Mouse (Mus musculus) c-Kit-positive CD71-positive TER-119-positive erythroid progenitor cells, embryonic 14.5 days (primary cell): Measurements from ENCODE around the gene Pdzd2.

Experiments
- DNase-seq: peaks from one replicate; pipeline ENCODE4 v3.0.0-alpha.2; 2013; ENCODE audit warnings: low spot score

Gene Pdzd2

GRCm38 (mm10) chr15:12622701-12623100 is 117.0 kb downstream of the Pdzd2 start:
- DNase-seq = no peak

DNA sequence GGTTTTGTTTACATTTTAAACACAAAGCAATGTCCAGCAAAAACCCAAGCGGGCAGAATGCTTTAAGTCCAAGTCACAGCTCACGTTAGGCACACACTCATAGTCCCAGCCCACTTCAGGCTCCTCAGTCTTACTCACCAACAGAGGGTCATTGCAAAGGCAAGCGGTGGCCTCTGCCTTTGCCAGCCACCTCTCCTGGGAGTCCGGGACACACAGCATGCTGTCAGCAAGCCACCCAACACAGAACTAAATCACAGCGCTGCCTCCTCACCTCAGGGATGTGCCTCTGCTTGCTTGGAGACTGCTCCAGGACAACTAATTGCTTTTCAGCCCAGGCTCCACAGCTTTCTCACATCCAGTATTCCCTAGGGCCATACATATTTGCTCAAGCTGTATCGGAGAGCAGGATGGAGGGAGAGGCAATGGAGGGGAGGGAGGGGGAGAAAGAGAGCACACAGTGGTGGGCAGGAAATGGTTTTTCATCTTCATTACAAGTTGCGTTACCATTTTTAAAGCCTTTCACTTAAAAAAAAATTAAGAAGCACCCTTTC is 117.6 kb downstream of the Pdzd2 start:
- no peak for DNase-seq

GRCm38 (mm10) chr15:12619273-12619672 is 120.5 kb downstream of the Pdzd2 start:
- no peak for DNase-seq

GRCm38 (mm10) chr15:12617651-12618050 is 122.1 kb downstream of the Pdzd2 start:
- no peak for DNase-seq

DNA sequence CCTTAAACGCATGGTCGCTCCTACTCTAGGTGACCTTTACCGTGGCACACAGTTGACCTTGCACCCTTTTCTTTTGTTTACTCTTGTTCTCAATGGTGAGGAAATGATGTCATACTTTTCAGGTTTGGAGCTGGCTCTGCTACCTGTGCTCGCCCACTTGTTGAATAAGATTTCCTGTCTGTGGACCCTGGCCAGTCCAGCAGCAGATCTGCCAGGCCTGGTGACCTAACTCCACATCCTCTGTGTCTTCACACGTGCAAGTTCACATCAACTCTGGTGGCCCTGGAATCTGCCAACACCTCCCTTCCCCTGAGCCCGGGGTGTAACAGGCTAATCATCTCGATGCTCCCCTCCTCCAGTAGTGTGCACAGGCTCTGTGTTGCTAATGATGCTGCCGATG is 122.5 kb downstream of the Pdzd2 start:
- DNase-seq = no peak

- DNase-seq = no peak
Measured at GRCm38 (mm10) chr15:12614944-12615878, 124.5 kb downstream of the Pdzd2 start.

- no peak for DNase-seq
Measured at GRCm38 (mm10) chr15:12614011-12614410, 125.7 kb downstream of the Pdzd2 start.

DNA sequence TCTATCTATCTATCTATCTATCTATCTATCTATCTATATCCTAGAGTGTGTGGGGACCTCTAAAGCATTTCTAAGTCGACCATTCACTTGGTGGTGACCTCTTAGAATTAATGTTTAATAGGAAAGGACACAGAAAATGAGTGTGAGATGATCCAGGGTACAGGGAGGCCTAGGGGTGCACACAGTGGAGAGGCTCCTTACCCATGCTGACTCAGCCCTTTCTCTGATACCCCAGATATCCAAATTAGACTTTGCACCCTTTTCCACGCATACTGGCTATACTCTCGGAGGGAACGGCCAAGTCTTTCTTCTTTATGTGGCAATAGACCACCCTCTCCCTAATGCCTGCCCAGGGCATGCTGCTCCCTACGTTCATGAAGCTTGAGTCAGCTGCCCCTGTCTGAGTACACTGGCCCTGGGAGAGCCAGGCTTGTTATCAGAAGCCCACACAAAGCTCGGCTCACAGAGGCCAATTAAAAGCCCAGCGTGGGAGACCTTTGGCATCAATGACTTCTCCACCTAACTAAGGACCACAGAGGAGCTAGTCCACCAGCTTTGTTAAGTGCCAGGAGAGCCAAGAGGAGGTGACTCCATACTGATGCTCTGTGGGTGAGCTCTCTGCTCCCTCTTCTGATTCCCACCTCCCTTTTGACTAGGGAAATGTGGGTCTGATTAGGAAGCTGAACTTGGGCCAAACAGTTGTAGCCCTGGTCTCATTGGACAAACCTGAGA is 126.6 kb downstream of the Pdzd2 start:
- no peak for DNase-seq

- DNase-seq = no peak
Measured at GRCm38 (mm10) chr15:12608090-12608489, 131.6 kb downstream of the Pdzd2 start.

DNA sequence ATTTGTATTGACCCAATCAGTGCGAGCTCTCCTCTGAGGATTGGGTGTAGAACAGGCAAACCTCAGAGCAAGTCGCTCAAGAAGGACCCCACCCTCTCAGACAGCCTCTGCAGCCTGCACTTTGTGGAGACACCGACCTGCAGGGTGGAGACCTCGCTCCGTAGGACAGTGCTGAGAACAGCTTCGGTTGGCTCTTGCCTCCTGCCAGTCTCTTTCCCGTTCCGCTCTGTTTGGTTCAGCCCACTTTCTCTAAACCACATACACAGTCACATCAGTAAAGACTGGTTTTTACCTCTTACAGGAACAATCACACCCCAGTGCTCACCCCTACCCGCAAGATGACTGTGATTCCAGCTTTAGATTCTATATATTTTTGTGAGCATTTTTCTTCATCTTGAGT is 133.4 kb downstream of the Pdzd2 start:
- no peak for DNase-seq

DNA sequence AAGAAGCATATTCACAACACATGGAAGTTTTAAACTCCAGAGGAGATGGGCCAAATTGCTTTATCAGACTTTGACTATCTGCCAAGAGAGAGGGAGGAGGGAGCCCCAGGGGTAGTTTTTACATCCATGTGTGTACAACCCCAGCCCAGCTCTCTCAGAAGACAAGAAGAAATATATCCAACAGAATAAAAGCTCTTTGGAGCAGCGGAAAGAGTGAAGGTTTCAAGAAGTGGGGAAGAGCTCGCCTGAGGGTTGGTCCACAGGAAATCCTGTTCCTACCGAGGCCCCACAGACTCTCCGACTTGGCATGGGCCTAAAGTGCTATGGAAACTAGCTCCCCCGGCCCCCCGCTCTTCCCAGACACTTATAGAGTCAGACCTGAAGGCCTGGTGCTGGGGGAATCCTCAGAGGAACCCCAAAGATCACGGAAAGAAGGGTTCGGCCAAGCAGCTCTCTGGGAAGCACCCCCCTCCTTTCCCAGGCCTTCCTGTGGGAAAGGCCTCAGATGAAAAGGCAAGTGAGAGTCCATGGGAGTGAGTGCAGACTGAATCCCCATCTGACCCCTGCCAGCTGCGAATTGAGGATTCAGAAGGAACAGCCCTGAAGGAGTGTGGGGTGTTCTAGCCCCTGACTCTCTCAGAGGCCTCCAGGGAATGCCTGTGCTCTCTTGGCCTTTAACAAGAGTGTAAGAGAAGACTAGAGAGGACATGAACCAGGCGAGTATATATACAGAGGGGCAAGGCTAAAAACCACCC is 134.3 kb downstream of the Pdzd2 start:
- DNase-seq = no peak

- no peak for DNase-seq
Measured at GRCm38 (mm10) chr15:12603674-12604073, 136.1 kb downstream of the Pdzd2 start.

DNA sequence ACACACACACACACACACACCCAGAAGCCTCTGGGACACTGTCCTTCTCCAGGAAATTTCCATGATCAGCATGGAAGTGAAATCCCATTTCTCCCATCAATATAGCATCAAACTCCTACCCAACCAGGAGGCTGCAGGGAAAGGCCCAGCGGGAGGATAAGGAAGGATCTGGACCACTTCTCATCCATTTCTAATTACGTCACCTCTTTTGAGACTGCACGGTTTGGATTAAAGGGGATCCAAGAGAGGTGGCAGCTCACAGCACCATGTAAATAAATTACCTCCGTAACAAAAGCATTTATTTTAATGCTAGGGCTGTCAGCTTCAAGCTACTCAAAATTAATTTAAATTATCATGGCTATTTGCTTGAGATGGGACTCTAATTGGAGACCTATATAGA is 146.6 kb downstream of the Pdzd2 start:
- no peak for DNase-seq

DNA sequence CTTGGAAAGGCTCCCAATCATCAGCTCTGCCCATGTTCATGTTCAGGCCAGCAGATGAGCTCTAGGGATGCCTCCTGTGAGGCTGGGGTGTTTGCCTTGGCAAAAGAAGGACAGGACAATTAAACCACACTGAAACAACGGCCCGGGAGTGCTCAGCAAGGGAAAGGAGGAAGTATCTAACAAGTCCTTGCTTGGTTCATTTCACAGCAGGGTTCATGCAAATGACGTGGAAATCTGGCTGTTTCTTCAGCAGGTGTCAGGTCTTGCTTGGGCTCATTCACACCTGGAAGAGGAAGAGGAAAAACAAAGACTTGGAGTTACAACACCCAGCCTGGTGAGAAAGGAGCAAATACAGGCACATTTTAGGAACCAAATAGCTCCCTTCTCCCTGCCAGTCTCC is 147.1 kb downstream of the Pdzd2 start:
- DNase-seq = no peak

DNA sequence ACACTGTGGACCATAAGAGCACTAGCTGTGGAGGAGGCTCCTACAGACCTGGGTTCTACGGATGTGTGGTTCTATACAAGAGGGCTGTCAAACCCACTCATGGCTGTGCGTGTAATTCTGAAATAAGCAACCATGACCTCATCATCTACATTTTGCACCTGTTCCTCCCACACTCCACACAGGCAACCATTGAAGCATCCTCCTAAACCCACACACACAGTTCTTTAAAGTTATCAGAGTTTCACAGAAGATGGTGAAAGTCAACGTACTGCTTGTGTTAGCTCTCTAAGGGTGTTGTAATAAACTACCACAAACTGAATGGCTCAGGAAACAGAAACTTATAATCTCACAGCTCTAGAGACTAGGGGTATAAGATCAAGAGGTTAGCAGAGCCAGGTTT is 151.1 kb downstream of the Pdzd2 start:
- DNase-seq = no peak

DNA sequence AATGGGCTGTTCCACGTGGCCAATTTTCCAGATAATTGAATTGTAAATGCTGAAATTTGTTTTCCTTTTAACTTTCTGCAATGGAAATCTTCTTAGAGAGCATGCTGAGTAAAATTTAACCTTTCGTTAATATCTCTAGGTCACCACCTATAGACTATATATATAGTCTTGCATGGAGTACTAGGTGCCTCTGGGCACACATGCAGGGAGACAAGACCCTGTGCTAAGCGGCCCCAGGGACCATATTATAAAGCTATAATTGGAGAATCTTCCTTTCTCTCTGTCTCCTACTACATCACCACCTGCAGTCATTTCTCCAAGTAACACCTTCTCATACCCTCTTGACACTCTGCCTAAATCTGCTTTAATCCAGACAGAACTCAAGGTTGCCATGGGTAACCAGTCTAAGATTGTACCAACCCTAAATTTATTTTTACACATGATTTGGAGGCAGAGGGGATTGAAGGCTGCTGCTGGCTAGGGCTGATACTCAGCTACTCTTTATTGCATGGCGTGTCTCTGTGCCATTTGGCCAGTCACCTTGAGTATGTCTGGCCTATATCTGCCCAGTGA is 152.8 kb downstream of the Pdzd2 start:
- DNase-seq = no peak

- peak; percentile 3 for DNase-seq
Measured at GRCm38 (mm10) chr15:12586154-12586553, 153.6 kb downstream of the Pdzd2 start.

DNA sequence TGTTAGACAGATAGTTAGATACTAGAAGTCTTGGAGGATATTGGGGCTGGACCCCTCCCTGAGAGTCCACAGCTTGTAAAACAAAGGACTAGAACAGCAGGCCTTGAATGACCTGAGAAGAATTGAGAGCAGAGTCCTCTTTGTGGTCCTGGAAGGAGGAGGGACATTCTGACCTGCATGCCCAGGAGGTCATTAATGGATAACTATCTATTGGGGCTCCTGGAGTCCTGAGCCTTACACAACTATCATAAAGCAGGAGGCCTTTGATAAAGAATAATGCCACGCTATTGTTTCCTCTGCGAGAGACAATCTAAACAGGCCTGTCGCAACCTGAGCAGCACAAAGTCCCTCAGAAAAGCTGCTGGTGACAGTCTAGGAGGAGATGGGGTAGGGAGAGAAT is 156.7 kb downstream of the Pdzd2 start:
- DNase-seq = no peak

DNA sequence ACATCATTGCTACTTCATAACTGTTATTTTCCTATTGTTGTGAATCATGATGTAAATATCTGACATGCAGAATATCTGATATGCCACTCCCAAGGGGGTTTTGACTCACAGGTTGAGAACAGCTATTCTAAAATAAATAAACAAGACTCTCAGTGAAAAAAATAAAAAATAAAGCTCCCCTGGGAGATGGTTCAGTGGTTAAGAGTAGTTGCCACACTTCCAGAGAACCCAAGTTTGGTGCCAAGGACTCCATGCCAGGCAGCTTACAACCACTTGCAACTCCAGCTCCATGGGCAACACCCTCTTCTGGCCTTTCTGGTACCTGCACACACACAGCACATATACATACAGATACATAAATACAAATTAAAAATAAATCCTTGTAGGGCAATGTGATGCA is 157.3 kb downstream of the Pdzd2 start:
- DNase-seq = no peak

DNA sequence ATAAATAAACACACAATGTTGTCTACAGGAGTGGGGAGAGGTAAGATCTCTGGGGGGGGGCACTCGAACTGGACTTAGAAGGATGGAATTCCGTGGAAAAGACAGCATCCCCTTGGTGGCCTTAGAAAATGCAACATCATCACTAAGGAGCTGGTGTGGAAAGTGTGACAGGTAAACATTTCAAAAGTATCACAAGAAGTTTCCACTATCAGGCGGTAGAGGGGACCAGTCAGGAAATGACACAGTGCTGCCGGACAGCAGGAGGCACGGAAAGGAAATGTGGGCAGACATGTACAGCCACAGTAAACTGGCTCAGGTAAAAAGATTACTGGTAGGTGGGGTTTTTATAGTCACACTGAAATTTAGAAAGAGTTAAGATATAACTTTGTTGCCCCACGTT is 160.5 kb downstream of the Pdzd2 start:
- no peak for DNase-seq

- DNase-seq = peak; percentile 19
Measured at GRCm38 (mm10) chr15:12578276-12578675, 161.4 kb downstream of the Pdzd2 start.

DNA sequence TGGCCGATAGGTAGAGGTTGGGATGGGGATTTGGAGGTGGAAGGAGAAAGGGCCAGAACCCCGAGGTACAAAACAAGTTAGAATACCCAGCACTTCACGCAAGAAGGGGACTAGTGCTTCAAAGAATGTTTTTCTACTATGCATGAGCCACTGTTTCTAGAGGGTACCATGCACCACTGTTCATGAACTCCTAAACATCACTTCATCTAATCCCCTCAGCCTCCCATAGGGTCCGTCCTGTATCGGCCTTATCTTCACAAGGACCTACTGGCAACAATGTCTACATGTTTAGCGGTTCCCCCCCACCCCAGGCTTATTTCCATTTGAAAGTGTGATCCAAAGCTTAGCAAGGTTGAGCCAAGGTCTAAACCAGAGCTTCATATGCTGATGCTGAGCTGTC is 162.0 kb downstream of the Pdzd2 start:
- DNase-seq = no peak
